Mouse (Mus musculus): ENCODE measurements around the gene Hemk1. TPM values are rescaled to one million over a fixed set of nuclear protein-coding genes. Genes with fewer than 3 reads are reported as not detected.
A peak's percentile ranks its signal among the peaks of the same experiment; 100 is the strongest.

Gene Hemk1
- total RNA-seq, 1 experiment, result 29.1 TPM

GRCm38 (mm10) chr9:107278527-107279377 lies 59.4 kb downstream of the Hemk1 start:
- Histone ChIP-seq H3K27ac (ENCODE audit: insufficient read depth, low read depth, low read length, poor library complexity, severe bottlenecking) (peak overlapping the region; percentile 82), H3K4me3 (ENCODE audit: insufficient read depth in 1 of 2, low read depth in 1 of 2, low read length in 2 of 2, poor library complexity in 1 of 2, severe bottlenecking in 1 of 2) (no peak overlapping the region), H3K9me3 (ENCODE audit: control insufficient read depth, insufficient read depth, low read depth, low read length) (no peaks in the 10 kb centered on the region), H3K9ac (ENCODE audit: insufficient read depth, low read depth, low read length, poor library complexity, severe bottlenecking) (peak overlapping the region; percentile 11; the same call in 1 of the 2 replicates), H3K36me3 (ENCODE audit: control insufficient read depth, insufficient read depth, low read length, poor library complexity, severe bottlenecking) (peaks cover 7% of the 10 kb centered on the region; the same call in 1 of the 2 replicates), H3K4me1 (ENCODE audit: control insufficient read depth in 2 of 2, insufficient read depth in 2 of 2, low read length in 2 of 2, poor library complexity in 1 of 2) (peaks cover 7 to 33% of the 10 kb centered on the region in 2 experiments; a peak in 3 of 4 replicates)
- in situ Hi-C loops (cut with MboI; ENCODE audit: low sequenced_read_pairs in 2 of 2, unreplicated experiment in 2 of 2), result no loop called here
- TF ChIP-seq ZNF384 (IDR thresholded peaks at IDR 0.05; ENCODE audit: low read depth, low read length), result no peak
- no peak for TF ChIP-seq ZC3H11A (IDR thresholded peaks at IDR 0.05; ENCODE audit: borderline replicate concordance, low read depth, low read length)
- no peak for TF ChIP-seq HCFC1 (IDR thresholded peaks at IDR 0.05; ENCODE audit: borderline replicate concordance, insufficient read depth, low read length)
- no peak for TF ChIP-seq MAFK (IDR thresholded peaks at IDR 0.05; ENCODE audit: insufficient read depth, low read depth, low read length)
- no peak for TF ChIP-seq CHD2 (IDR thresholded peaks at IDR 0.05; ENCODE audit: low read depth, low read length)
- DNase-seq (ENCODE audit: low read depth, low spot score), result no peak

GRCm38 (mm10) chr9:107278126-107278525 lies 60.0 kb downstream of the Hemk1 start:
- in situ Hi-C loops (cut with MboI; ENCODE audit: low sequenced_read_pairs in 2 of 2, unreplicated experiment in 2 of 2), result no loop called here
- H3K4me1 ChIP-seq (ENCODE audit: control insufficient read depth in 2 of 2, insufficient read depth in 2 of 2, low read length in 2 of 2, poor library complexity in 1 of 2), result peaks cover 7 to 33% of the 10 kb centered on the region in 2 experiments; a peak in 3 of 4 replicates
- H3K9me3 ChIP-seq (ENCODE audit: control insufficient read depth, insufficient read depth, low read depth, low read length), result no peaks in the 10 kb centered on the region
- peak overlapping the region; percentile 11; the same call in 1 of the 2 replicates for H3K9ac ChIP-seq (ENCODE audit: insufficient read depth, low read depth, low read length, poor library complexity, severe bottlenecking)
- H3K36me3 ChIP-seq (ENCODE audit: control insufficient read depth, insufficient read depth, low read length, poor library complexity, severe bottlenecking), result peaks cover 7% of the 10 kb centered on the region; the same call in 1 of the 2 replicates
- no peak overlapping the region for H3K4me3 ChIP-seq (ENCODE audit: insufficient read depth in 1 of 2, low read depth in 1 of 2, low read length in 2 of 2, poor library complexity in 1 of 2, severe bottlenecking in 1 of 2)
- TF ChIP-seq CHD2 (IDR thresholded peaks at IDR 0.05; ENCODE audit: low read depth, low read length) (no peak), ZC3H11A (IDR thresholded peaks at IDR 0.05; ENCODE audit: borderline replicate concordance, low read depth, low read length) (no peak), HCFC1 (IDR thresholded peaks at IDR 0.05; ENCODE audit: borderline replicate concordance, insufficient read depth, low read length) (no peak), MAFK (IDR thresholded peaks at IDR 0.05; ENCODE audit: insufficient read depth, low read depth, low read length) (no peak), ZNF384 (IDR thresholded peaks at IDR 0.05; ENCODE audit: low read depth, low read length) (no peak)
- peak overlapping the region; percentile 82 for H3K27ac ChIP-seq (ENCODE audit: insufficient read depth, low read depth, low read length, poor library complexity, severe bottlenecking)
- DNase-seq (ENCODE audit: low read depth, low spot score), result no peak

- no peaks in the 10 kb centered on the region for H3K9me3 ChIP-seq (ENCODE audit: control insufficient read depth, insufficient read depth, low read depth, low read length)
- H3K9ac ChIP-seq (ENCODE audit: insufficient read depth, low read depth, low read length, poor library complexity, severe bottlenecking), result no peak overlapping the region
- DNase-seq (ENCODE audit: low read depth, low spot score), result no peak
- H3K4me3 ChIP-seq (ENCODE audit: insufficient read depth in 1 of 2, low read depth in 1 of 2, low read length in 2 of 2, poor library complexity in 1 of 2, severe bottlenecking in 1 of 2), result no peak overlapping the region
- peak; percentile 79 for TF ChIP-seq MAFK (IDR thresholded peaks at IDR 0.05; ENCODE audit: insufficient read depth, low read depth, low read length)
- TF ChIP-seq HCFC1 (IDR thresholded peaks at IDR 0.05; ENCODE audit: borderline replicate concordance, insufficient read depth, low read length), result no peak
- H3K27ac ChIP-seq (ENCODE audit: insufficient read depth, low read depth, low read length, poor library complexity, severe bottlenecking), result peak overlapping the region; percentile 82; the same call in 1 of the 2 replicates
- peaks cover 7 to 33% of the 10 kb centered on the region in 2 experiments; a peak in 3 of 4 replicates for H3K4me1 ChIP-seq (ENCODE audit: control insufficient read depth in 2 of 2, insufficient read depth in 2 of 2, low read length in 2 of 2, poor library complexity in 1 of 2)
- in situ Hi-C loops (cut with MboI; ENCODE audit: low sequenced_read_pairs in 2 of 2, unreplicated experiment in 2 of 2), result no loop called here
- peaks cover 6% of the 10 kb centered on the region; the same call in 1 of the 2 replicates for H3K36me3 ChIP-seq (ENCODE audit: control insufficient read depth, insufficient read depth, low read length, poor library complexity, severe bottlenecking)
These were observed 60.5 kb downstream of the Hemk1 start for GRCm38 (mm10) chr9:107277603-107278002.

Other genes starting within 250 kb of the Hemk1 start
- gene Dock3, start 106.4 kb downstream of the Hemk1 start, total RNA-seq (2012; rRNA removed), result 3.3 TPM in 2 replicates
- gene Mapkapk3, start 48.5 kb downstream of the Hemk1 start, total RNA-seq (2012; rRNA removed), result 25.7 and 49.1 TPM in 2 replicates
- 1.5 and 2.5 TPM in 2 replicates for gene Cish, start 42.3 kb downstream of the Hemk1 start, total RNA-seq (2012; rRNA removed)
- 0.45 and 0.95 TPM in 2 replicates for gene 6430571L13Rik, start 2.3 kb upstream of the Hemk1 start, total RNA-seq (2012; rRNA removed)
- gene Cacna2d2, start 61.3 kb upstream of the Hemk1 start, total RNA-seq (2012; rRNA removed), result 0.85 and 2.4 TPM in 2 replicates
- gene Tmem115, start 195.6 kb upstream of the Hemk1 start, total RNA-seq (2012; rRNA removed), result 42.3 and 64.3 TPM in 2 replicates
- gene Cyb561d2, start 203.8 kb upstream of the Hemk1 start, total RNA-seq (2012; rRNA removed), result 25.3 and 35.2 TPM in 2 replicates
- gene Nprl2, start 203.9 kb upstream of the Hemk1 start, total RNA-seq (2012; rRNA removed), result 21.2 and 30.5 TPM in 2 replicates
- 0.37 and 0.49 TPM in 2 replicates for gene Zmynd10, start 208.9 kb upstream of the Hemk1 start, total RNA-seq (2012; rRNA removed)
- gene Rassf1, start 213.2 kb upstream of the Hemk1 start, total RNA-seq (2012; rRNA removed), result 25.5 and 41.4 TPM in 2 replicates
- 14.0 and 14.2 TPM in 2 replicates for gene Tusc2, start 224.9 kb upstream of the Hemk1 start, total RNA-seq (2012; rRNA removed)
- gene Hyal2, start 229.6 kb upstream of the Hemk1 start, total RNA-seq (2012; rRNA removed), result 68.1 and 117 TPM in 2 replicates
- gene Hyal1, start 238.6 kb upstream of the Hemk1 start, total RNA-seq (2012; rRNA removed), result 11.8 and 19.2 TPM in 2 replicates
- 7.3 and 13.3 TPM in 2 replicates for gene Naa80, start 240.5 kb upstream of the Hemk1 start, total RNA-seq (2012; rRNA removed)
- gene Hyal3, start 242.5 kb upstream of the Hemk1 start, total RNA-seq (2012; rRNA removed), result 0.54 and 1.2 TPM in 2 replicates
- 66.6 and 82.7 TPM in 2 replicates for gene Ifrd2, start 249.3 kb upstream of the Hemk1 start, total RNA-seq (2012; rRNA removed)

Data from ES-E14 (cell line).